Mouse (Mus musculus): ENCODE results near the gene Atg4a. TPM values are rescaled to one million over a fixed set of nuclear protein-coding genes. Genes with fewer than 3 reads are reported as not detected.

Gene Atg4a
- polyA plus RNA-seq, 1 experiment from 2014 or later: 22.6 TPM

GRCm38 (mm10) chrX:140998885-140999284, 42.2 kb downstream of the Atg4a start:
- H3K27ac ChIP-seq (replicated peaks; ENCODE audit: low read depth, low read length): no peak overlapping the region
- DNase-seq (ENCODE audit: low spot score) (no peak), ATAC-seq (replicated peaks; ENCODE audit: insufficient number of reproducible peaks, low FRiP score, low TSS enrichment, low read depth) (no peak)
- no peaks in the 10 kb centered on the region; the same call in 1 of the 2 replicates for H3K27me3 ChIP-seq (ENCODE audit: control insufficient read depth, insufficient read depth, low read length)
- no peak overlapping the region for H3K4me2 ChIP-seq (ENCODE audit: low read depth, low read length)
- no peaks in the 10 kb centered on the region for H3K4me1 ChIP-seq (ENCODE audit: control insufficient read depth, insufficient read depth, low read length)
- no peak overlapping the region for H3K4me3 ChIP-seq (ENCODE audit: low read depth, low read length)
- no peaks in the 10 kb centered on the region for H3K9me3 ChIP-seq (replicated peaks; ENCODE audit: control insufficient read depth, low read length)
- H3K9ac ChIP-seq (replicated peaks; ENCODE audit: low read length): no peak overlapping the region
- no peaks in the 10 kb centered on the region for H3K36me3 ChIP-seq (replicated peaks; ENCODE audit: control insufficient read depth, insufficient read depth, low read depth, low read length)

GRCm38 (mm10) chrX:141149705-141150104, 193.0 kb downstream of the Atg4a start:
- DNase-seq (ENCODE audit: low spot score) (no peak), ATAC-seq (replicated peaks; ENCODE audit: insufficient number of reproducible peaks, low FRiP score, low TSS enrichment, low read depth) (no peak)
- peaks cover 4% of the 10 kb centered on the region; the same call in 1 of the 2 replicates for H3K27me3 ChIP-seq (ENCODE audit: control insufficient read depth, insufficient read depth, low read length)
- H3K36me3 ChIP-seq (replicated peaks; ENCODE audit: control insufficient read depth, insufficient read depth, low read depth, low read length): no peaks in the 10 kb centered on the region
- no peaks in the 10 kb centered on the region for H3K4me1 ChIP-seq (ENCODE audit: control insufficient read depth, insufficient read depth, low read length)
- H3K4me3 ChIP-seq (ENCODE audit: low read depth, low read length): no peak overlapping the region
- H3K9ac ChIP-seq (replicated peaks; ENCODE audit: low read length): no peak overlapping the region
- no peaks in the 10 kb centered on the region for H3K9me3 ChIP-seq (replicated peaks; ENCODE audit: control insufficient read depth, low read length)
- H3K4me2 ChIP-seq (ENCODE audit: low read depth, low read length): no peak overlapping the region
- no peak overlapping the region for H3K27ac ChIP-seq (replicated peaks; ENCODE audit: low read depth, low read length)
- 38% methylated on average over 1 of the region's 1 CpGs for WGBS

- Histone ChIP-seq H3K4me2 (ENCODE audit: low read depth, low read length) (no peak overlapping the region), H3K9ac (replicated peaks; ENCODE audit: low read length) (no peak overlapping the region), H3K9me3 (replicated peaks; ENCODE audit: control insufficient read depth, low read length) (no peaks in the 10 kb centered on the region), H3K4me3 (ENCODE audit: low read depth, low read length) (no peak overlapping the region), H3K27me3 (ENCODE audit: control insufficient read depth, insufficient read depth, low read length) (peaks cover 4% of the 10 kb centered on the region; the same call in 1 of the 2 replicates), H3K36me3 (replicated peaks; ENCODE audit: control insufficient read depth, insufficient read depth, low read depth, low read length) (no peaks in the 10 kb centered on the region), H3K4me1 (ENCODE audit: control insufficient read depth, insufficient read depth, low read length) (no peaks in the 10 kb centered on the region), H3K27ac (replicated peaks; ENCODE audit: low read depth, low read length) (no peak overlapping the region)
- DNase-seq (ENCODE audit: low spot score): no peak
- peak; percentile 73 for ATAC-seq (replicated peaks; ENCODE audit: insufficient number of reproducible peaks, low FRiP score, low TSS enrichment, low read depth)
These were observed 193.6 kb downstream of the Atg4a start for GRCm38 (mm10) chrX:141150290-141150689.

- Histone ChIP-seq H3K4me2 (ENCODE audit: low read depth, low read length) (no peak overlapping the region), H3K27me3 (ENCODE audit: control insufficient read depth, insufficient read depth, low read length) (peaks cover 4% of the 10 kb centered on the region; the same call in 1 of the 2 replicates), H3K4me1 (ENCODE audit: control insufficient read depth, insufficient read depth, low read length) (no peaks in the 10 kb centered on the region), H3K36me3 (replicated peaks; ENCODE audit: control insufficient read depth, insufficient read depth, low read depth, low read length) (no peaks in the 10 kb centered on the region), H3K9me3 (replicated peaks; ENCODE audit: control insufficient read depth, low read length) (no peaks in the 10 kb centered on the region), H3K4me3 (ENCODE audit: low read depth, low read length) (no peak overlapping the region), H3K27ac (replicated peaks; ENCODE audit: low read depth, low read length) (no peak overlapping the region), H3K9ac (replicated peaks; ENCODE audit: low read length) (no peak overlapping the region)
- DNase-seq (ENCODE audit: low spot score) (no peak), ATAC-seq (replicated peaks; ENCODE audit: insufficient number of reproducible peaks, low FRiP score, low TSS enrichment, low read depth) (no peak)
These were observed 194.5 kb downstream of the Atg4a start for GRCm38 (mm10) chrX:141151182-141151581.

- Histone ChIP-seq H3K4me2 (ENCODE audit: low read depth, low read length) (no peak overlapping the region), H3K4me3 (ENCODE audit: low read depth, low read length) (no peak overlapping the region), H3K9ac (replicated peaks; ENCODE audit: low read length) (no peak overlapping the region), H3K36me3 (replicated peaks; ENCODE audit: control insufficient read depth, insufficient read depth, low read depth, low read length) (no peaks in the 10 kb centered on the region), H3K9me3 (replicated peaks; ENCODE audit: control insufficient read depth, low read length) (no peaks in the 10 kb centered on the region), H3K27me3 (ENCODE audit: control insufficient read depth, insufficient read depth, low read length) (no peaks in the 10 kb centered on the region), H3K4me1 (ENCODE audit: control insufficient read depth, insufficient read depth, low read length) (no peaks in the 10 kb centered on the region), H3K27ac (replicated peaks; ENCODE audit: low read depth, low read length) (no peak overlapping the region)
- DNase-seq (ENCODE audit: low spot score): peak; percentile 19
- 11% methylated on average over 2 of the region's 2 CpGs for WGBS
- ATAC-seq (replicated peaks; ENCODE audit: insufficient number of reproducible peaks, low FRiP score, low TSS enrichment, low read depth): no peak
These were observed 200.0 kb downstream of the Atg4a start for GRCm38 (mm10) chrX:141156696-141157095.

GRCm38 (mm10) chrX:141157626-141158025, 200.9 kb downstream of the Atg4a start:
- H3K9ac ChIP-seq (replicated peaks; ENCODE audit: low read length): no peak overlapping the region
- no peaks in the 10 kb centered on the region for H3K4me1 ChIP-seq (ENCODE audit: control insufficient read depth, insufficient read depth, low read length)
- no peak overlapping the region for H3K27ac ChIP-seq (replicated peaks; ENCODE audit: low read depth, low read length)
- DNase-seq (ENCODE audit: low spot score): no peak
- no peak for ATAC-seq (replicated peaks; ENCODE audit: insufficient number of reproducible peaks, low FRiP score, low TSS enrichment, low read depth)
- no peaks in the 10 kb centered on the region for H3K27me3 ChIP-seq (ENCODE audit: control insufficient read depth, insufficient read depth, low read length)
- H3K4me2 ChIP-seq (ENCODE audit: low read depth, low read length): no peak overlapping the region
- no peaks in the 10 kb centered on the region for H3K36me3 ChIP-seq (replicated peaks; ENCODE audit: control insufficient read depth, insufficient read depth, low read depth, low read length)
- WGBS: 58% methylated on average over 4 of the region's 4 CpGs
- H3K4me3 ChIP-seq (ENCODE audit: low read depth, low read length): no peak overlapping the region
- H3K9me3 ChIP-seq (replicated peaks; ENCODE audit: control insufficient read depth, low read length): no peaks in the 10 kb centered on the region

- Histone ChIP-seq H3K4me1 (ENCODE audit: control insufficient read depth, insufficient read depth, low read length) (no peaks in the 10 kb centered on the region), H3K27ac (replicated peaks; ENCODE audit: low read depth, low read length) (no peak overlapping the region), H3K36me3 (replicated peaks; ENCODE audit: control insufficient read depth, insufficient read depth, low read depth, low read length) (no peaks in the 10 kb centered on the region), H3K27me3 (ENCODE audit: control insufficient read depth, insufficient read depth, low read length) (no peaks in the 10 kb centered on the region), H3K4me3 (ENCODE audit: low read depth, low read length) (no peak overlapping the region), H3K4me2 (ENCODE audit: low read depth, low read length) (no peak overlapping the region), H3K9ac (replicated peaks; ENCODE audit: low read length) (no peak overlapping the region), H3K9me3 (replicated peaks; ENCODE audit: control insufficient read depth, low read length) (no peaks in the 10 kb centered on the region)
- DNase-seq (ENCODE audit: low spot score) (peak; percentile 55), ATAC-seq (replicated peaks; ENCODE audit: insufficient number of reproducible peaks, low FRiP score, low TSS enrichment, low read depth) (no peak)
- WGBS: 31% methylated on average over 4 of the region's 4 CpGs
These were observed 201.5 kb downstream of the Atg4a start for GRCm38 (mm10) chrX:141158160-141158559.

- no peaks in the 10 kb centered on the region for H3K27me3 ChIP-seq (ENCODE audit: control insufficient read depth, insufficient read depth, low read length)
- 70% methylated on average over 3 of the region's 3 CpGs for WGBS
These were observed 203.7 kb downstream of the Atg4a start for GRCm38 (mm10) chrX:141160371-141160770.

More at GRCm38 (mm10) chrX:141160371-141160770, 203.7 kb downstream of the Atg4a start:
- DNase-seq (ENCODE audit: low spot score) (no peak), ATAC-seq (replicated peaks; ENCODE audit: insufficient number of reproducible peaks, low FRiP score, low TSS enrichment, low read depth) (no peak)
- H3K9me3 ChIP-seq (replicated peaks; ENCODE audit: control insufficient read depth, low read length): no peaks in the 10 kb centered on the region
- H3K4me3 ChIP-seq (ENCODE audit: low read depth, low read length): no peak overlapping the region
- H3K4me2 ChIP-seq (ENCODE audit: low read depth, low read length): no peak overlapping the region
- H3K9ac ChIP-seq (replicated peaks; ENCODE audit: low read length): no peak overlapping the region
- no peak overlapping the region for H3K27ac ChIP-seq (replicated peaks; ENCODE audit: low read depth, low read length)
- H3K36me3 ChIP-seq (replicated peaks; ENCODE audit: control insufficient read depth, insufficient read depth, low read depth, low read length): no peaks in the 10 kb centered on the region
- H3K4me1 ChIP-seq (ENCODE audit: control insufficient read depth, insufficient read depth, low read length): no peaks in the 10 kb centered on the region

Data from embryonic facial prominence, embryonic 11.5 days (tissue).